Mouse (Mus musculus) adipocyte (in vitro differentiated cells): ENCODE data around the gene Pde8a.

ENCODE experiments used
- DNase-seq: peaks from one replicate; pipeline ENCODE4 v3.0.0-alpha.2; 2016; ENCODE audit warnings: low spot score

Gene Pde8a

DNA sequence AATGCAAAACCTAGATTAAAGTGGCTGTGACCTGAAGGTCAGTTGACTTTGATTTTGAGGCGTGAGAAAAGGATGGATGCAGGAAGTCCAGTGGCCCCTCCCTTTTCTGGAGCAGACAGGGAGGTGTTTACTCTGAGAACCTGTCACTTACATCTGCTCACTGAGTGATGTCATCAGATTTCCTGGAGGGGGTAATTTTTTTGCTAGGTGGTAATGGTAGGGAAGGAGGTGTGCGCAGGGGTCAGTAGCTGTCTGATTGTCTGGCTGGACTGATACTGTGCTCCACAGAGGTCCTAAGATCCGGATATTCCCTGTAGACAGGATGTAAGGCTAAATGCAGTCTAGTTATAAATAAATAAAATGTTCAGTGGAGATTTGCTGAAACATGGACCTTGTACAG, 59.5 kb downstream of the Pde8a start:
- DNase-seq = no peak

DNA sequence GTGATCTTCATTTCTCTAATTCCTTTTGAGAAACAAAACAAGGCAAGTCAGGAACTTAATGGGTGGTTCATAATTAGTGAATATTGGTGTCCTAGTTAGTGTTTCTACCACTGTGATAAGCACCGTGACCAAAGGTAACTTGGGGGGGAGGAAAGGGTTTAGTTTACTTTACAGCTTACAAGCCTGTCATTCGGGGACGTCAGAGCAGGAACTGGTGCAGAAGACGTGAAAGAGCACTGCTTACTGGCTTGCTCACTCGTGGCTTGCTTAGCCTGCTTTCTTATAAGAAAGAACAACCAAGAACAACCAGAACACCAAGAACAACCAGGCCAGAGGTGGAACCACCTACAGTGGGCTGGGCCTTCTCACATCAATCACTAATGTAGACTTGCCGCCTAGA, 65.6 kb downstream of the Pde8a start:
- DNase-seq = no peak

DNA sequence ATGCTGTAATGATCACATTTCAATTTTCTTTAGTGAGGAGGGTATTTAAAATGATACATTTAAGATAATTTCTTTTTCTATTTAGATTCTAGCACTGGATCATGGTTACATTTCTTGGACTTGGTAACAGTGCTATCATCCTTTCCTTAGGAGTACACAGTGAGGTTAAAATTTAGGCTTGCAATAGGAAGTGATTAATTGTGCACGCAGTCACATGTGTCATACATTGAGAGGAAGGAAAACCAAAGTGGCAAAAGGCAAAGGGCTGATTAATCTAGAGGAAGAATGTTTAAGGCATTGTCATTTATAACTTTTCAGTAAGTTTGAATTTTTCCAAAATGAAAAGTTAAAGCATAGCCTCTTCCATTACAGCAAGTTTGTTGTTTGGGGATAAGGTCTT, 67.8 kb downstream of the Pde8a start:
- no peak for DNase-seq

DNA sequence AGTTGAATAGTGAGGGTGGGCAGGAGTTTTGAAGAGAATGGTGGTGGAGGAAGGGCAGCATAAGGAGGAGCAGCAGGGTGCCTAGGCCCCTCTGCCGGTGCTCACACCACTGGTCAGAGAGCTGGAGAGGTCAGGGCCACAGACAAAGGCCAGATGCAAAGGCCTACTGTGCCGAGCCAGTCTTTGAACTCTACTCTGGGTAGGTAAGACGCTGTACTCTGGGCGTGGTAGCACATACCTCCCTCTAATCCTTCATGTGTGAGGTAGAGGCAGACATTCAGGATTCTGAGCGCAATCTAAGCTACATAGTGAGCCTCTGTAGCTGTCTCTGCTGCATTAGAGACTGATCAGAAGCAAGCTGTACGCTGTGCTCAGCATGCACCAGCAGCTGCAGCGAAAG, 73.1 kb downstream of the Pde8a start:
- DNase-seq = no peak

DNA sequence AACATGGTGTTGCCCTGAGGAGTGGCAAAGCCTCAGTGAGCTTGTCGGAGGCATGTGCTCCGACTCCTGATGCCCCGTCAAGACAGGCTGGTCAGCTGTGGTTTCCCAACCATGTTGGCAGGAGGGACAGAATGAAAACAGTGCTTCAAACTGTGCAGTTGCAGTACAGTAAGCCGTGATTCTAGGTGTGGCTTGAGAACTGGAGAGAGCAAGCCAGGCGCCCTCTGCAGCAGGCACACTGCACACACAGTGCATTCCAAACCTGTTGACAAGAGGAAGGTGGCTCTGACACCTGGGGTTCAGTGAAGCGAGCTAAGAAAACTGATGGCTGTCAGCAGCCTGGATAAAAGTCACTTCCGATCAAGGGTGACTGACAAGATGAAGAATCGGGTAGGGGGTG, 73.5 kb downstream of the Pde8a start:
- DNase-seq = peak; percentile 5

DNA sequence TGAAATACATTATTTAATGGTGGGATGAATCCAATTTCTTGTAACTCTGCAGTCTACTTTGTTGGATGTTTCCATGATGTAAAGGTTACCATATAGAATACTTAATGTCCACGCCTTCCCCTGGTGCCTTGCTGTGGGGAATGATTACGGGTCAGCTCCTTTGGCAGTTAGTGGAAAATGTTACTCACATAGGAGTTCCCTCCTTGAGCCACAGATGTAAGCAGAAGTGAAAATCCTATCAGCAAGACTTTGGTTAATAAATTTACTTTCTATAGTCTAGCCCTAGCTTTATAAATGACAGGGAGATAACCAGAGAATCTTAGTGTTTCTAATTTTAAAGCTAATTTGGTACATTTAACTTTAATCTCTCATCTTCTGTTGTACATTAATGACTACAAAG, 81.8 kb downstream of the Pde8a start:
- DNase-seq = no peak

DNA sequence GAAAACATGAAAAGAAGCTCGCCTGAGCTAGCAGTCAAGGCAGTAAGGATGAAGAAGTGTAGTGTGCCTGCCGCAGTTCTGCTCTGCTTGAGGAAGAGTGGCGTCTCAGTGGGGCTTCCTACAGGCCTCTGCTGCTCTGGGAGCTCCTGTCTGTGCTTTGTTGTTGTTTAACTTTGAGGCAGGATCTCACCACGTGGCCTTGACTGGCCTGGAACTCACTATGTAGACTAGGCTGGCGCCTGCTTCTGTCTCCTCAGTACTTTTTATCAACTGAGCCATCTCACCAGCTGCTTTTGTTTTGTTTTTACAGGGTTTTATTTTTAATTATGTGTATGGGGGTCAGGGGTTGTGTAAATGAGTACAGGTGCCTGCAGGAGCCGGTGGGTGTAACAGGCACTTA, 84.8 kb downstream of the Pde8a start:
- DNase-seq = no peak

DNA sequence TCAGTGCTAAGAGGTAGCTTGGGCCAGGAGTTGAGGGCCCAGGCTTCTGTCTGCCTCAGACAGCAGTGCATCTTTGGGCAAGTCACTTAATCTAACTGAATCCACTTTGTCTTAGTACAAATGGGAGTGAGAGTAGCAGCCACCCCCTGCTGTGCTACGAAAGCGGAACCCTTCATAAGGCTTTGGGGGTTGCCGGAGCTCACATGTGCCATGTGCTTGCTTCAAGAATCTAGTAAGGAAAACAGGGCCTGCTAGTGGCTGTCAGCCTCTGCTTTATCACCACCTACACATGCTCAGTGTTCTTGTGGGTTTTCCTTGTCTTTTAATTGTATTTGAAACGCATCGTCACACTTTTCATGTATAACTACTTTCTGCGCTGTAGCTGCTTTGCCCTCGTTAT, 87.9 kb downstream of the Pde8a start:
- no peak for DNase-seq

DNA sequence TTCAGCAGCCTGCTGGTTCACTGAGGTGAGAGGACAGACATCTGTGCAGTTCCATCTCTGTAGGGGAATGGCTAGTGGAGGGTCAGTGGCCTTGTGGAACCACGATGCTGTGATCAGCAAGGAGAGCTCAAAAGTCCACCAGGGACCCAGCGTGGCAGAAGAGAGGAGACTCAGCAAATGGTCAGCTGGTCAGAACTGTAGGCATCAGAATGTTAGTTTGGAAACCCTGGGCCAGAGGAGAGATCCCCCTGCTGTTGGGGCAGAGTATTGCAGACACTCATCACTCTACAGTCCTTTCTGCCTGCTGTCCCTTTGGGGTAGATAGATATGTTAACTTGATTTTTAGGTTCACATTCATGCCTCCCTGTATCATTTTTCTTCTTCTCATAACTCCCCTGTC, 90.3 kb downstream of the Pde8a start:
- DNase-seq = peak; percentile 21

DNA sequence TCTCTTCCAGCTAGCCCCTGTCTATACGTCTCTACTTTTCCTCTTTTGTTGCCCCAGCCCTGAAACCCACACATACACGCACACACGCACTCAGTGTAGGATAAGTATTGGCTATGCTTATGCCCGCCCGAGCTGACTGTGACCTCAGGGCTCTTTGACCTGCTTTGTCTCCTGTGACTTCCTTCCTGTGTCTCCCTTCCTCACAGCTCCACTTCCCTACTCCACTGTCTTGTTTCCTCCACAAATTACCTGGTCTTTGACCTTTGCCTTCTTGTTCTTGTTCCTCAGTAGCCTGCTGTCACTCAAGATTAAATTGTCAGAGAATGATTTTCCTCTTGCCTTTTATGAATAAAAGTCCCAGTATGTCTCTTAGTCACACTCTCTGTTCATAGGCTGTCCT, 90.7 kb downstream of the Pde8a start:
- no peak for DNase-seq

DNA sequence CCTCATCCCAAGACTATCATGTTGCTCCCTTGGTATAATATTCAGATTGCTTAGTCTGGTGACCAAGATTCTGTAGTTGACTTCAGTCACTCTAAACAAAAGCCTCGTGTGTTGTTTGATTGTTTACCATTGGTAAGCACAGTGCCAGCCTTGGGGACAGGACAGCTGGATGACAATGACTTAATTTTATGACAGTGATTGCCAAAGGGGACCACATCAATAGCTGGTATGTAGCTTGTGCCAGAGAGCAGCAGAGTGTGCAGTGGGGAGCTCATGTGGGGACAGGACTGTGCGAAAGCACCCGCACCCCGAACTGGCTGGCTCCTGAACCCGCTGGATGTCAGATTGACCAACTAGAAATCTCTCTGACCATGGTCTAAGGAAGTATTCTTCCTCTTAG, 91.3 kb downstream of the Pde8a start:
- DNase-seq = no peak

DNA sequence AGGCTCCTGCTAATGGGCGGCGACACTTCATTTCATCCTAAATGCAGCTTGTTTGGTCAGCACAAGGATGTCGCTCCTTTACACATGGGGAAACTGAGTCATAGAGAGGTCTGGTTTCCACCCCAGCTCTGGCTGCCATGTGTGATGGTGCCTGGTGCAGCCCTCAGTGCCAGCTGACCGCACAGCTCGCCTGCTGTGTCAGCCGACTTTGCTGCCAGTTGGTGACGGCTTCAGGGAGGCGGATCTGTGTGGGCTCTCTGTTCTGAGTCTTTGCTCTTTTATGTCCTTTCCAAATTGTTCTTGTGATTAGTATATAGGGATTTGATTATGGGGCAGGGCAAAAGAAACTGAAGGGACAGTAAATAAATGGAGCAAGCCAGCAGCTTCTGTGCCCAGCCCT, 94.3 kb downstream of the Pde8a start:
- DNase-seq = no peak

DNA sequence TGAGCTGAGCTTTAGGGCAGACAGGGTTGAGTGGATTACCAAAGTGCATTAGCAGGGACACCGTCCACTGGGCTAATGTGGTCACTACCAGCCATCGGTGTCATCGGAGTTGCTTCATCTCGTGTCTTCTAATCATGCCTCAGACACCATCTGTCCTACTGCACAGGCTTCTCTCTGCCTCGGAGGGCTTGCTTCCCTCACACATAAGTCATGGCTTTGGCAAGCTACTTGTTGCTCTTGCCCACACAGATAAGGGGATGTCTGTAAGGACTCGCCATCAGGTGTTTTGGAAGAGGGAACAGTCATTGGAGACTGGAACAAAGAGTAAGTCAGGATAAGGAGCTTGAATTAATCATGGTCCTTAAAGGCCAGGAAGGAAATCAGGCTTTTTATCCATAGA, 95.9 kb downstream of the Pde8a start:
- no peak for DNase-seq

DNA sequence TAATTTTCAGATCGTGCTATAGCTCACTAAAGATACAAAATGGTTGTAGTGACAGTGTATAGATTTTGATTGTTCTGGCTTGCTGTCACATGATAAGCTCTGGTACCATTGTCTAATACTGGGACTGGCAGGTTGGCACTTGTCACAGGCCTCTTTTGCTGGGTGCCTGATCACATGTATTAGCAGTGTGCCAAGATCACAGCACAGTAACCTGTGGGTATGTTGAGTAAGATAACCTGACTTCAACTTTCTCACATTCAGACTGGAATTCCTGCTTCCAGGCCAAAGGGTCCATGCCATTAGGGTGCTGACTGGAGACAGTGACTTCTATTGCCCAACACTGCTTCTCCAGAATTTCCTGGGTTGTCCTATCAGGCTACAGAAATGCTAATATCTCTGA, 97.7 kb downstream of the Pde8a start:
- DNase-seq = peak; percentile 27

DNA sequence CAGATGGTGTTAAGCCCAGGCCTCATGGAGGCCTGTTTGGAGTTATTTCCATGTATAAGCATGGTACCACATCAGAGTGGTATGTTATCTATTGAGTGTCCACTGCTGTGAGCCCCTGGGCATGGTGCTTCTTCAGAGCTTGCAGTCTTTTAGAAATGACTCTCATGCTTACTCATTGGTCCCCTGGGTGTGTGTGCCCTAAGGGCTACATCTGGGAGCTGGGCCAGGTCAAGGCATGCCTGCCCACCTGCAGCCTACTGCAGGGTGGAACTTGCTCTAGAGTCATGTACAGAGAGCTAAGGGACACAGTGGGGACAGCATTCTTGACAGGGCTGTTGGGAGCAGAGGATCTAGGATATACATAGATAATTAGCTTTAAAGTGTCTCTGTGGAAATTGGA, 98.2 kb downstream of the Pde8a start:
- DNase-seq = no peak

DNA sequence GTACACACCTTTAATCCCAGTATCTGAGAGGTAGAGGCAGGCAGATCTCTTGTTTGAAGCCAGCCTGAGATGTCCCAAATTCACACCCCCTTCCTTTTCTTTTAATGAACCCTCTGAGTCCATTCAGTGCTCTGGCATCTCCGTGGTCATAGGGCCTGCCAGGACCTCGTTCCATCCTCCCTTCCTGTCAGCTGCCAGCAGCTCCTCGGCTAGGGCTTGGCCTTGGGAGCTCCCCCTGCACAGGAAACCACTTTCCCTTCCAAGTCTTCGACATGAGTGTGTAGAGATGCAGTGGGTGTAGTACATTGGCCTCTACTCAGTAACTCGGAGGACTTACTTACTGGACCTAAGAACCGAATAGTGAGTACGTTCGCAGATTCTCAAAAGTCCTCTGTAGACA, 102.2 kb downstream of the Pde8a start:
- DNase-seq = no peak

DNA sequence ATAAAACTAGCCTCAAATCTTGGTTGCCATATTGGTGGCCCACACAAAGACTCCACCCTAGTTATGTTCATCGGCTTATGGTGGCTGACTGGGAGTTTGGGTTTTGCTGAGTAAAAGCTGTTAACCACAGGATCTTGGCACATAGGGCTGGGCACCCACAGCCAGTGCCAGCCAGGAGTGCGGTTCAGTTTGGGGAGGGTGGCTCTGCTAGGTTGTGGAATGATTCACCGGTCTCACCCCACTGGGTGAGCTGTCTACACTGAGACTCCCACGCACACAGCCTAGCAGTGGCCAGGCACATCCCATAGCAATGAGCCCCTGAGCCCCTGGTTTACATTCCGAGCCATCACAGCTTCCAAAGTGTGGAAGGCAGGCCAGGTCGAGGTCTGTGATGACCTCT, 106.4 kb downstream of the Pde8a start:
- no peak for DNase-seq

DNA sequence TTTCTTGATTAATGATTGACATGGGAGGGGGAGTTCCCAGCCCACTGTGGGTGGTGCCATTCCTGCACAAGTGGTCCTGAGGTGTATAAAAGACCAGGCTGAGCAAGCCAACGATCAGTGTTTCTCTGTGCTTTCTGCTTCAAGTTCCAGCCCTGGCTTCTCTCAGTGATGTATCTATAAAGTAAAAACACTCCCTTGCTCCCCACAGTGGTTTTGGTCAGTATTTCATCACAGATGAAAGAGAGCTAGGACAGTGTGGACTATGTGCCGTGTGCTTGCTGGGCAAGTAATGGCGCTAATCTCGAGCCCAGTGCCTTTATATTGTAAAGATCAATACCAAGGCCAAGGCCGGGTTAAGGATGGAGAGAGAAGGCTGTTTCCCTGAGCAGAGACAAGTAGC, 108.4 kb downstream of the Pde8a start:
- DNase-seq = peak; percentile 34

DNA sequence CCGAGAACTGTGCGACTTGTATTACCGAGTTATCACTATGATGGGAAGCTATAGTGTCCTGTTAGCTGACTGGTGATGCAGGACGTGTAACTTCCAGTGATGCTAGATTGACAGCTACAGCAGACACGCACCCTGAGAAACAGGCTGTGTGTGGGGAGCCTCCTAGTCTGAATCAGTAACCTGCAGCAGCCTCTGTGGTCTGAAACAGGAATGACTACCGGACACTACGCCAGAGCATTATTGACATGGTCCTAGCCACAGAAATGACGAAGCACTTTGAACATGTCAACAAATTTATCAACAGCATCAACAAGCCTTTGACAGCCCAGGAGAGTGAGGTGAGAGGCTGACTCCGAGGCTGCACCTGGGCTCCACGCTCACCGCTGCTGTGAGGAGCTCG, 112.6 kb downstream of the Pde8a start:
- no peak for DNase-seq

DNA sequence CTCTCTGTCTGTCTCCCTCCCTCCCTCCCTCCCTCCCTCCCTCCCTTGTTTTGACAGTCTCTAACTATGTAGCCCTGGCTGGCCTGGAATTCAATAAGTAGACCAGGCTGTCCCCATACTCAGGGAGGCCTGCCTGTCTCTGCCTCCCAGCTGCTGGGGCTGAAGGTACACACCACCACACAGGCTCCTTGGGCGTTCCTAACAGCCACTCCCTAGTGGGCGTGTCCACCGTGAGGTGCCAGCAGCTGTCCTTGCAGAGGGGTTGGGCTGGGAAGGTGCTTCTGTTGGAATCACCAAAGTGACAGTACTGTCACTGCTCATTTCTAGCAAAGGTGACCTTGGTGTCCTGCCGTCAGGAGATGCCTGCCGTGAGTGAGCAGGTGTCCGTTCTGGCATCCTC, 113.5 kb downstream of the Pde8a start:
- DNase-seq = no peak

DNA sequence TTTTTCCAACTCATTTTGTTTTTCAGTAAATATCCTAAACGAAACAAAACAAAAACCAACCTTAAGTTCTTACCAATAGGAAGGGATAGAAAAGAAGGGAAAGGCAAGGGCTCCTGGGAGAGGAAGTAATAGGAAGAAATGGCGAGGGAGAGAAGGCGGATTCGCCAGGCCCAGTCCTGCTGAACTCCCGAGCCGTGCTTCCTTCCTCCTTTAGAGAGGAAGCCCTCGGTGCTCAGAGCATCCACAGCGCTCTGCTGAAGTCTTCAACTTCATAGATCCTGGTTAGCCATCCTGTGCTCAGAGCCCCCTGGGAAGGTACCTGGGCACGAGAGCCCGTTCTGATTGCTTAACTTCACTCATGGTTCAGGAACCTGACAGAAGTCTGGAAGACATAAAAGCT, 114.3 kb downstream of the Pde8a start:
- DNase-seq = no peak

DNA sequence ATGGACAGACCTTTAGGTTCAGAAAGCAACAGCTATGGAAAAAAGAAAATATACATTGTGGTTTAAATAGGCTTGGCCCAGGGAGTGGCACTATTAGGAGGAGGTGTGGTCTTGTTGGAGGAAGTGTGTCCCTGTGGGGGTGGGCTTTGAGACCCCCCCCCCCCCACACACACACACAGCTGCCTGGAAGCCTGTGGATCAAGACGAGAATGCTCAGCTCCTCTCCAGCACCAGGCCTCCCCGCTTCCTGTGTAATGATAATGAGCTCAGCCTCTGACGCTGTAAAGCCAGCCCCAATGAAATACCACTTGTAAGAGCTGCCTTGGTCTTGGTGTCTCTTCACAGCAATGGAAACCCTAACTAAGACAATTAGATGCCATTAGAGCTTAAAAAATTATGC, 117.4 kb downstream of the Pde8a start:
- DNase-seq = no peak

DNA sequence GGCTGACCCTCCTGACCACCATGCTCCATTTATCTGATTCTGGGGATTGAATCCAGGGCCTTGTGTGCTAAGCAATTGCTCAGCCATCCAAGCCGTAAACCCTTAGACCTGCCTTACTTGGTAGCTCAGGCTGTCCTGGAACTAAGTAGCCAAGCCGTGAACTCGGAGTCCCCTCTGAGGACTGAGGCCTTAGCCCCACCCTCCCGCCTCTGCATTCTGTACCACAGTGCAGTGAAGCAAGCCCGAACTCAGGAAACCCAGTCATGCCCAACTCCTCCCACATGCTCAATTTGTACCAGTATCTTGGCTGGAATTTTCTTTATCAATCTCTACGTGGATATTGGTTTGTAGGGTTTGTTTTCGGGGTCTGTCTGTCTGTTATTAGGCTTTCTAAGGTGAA, 118.5 kb downstream of the Pde8a start:
- DNase-seq = no peak

DNA sequence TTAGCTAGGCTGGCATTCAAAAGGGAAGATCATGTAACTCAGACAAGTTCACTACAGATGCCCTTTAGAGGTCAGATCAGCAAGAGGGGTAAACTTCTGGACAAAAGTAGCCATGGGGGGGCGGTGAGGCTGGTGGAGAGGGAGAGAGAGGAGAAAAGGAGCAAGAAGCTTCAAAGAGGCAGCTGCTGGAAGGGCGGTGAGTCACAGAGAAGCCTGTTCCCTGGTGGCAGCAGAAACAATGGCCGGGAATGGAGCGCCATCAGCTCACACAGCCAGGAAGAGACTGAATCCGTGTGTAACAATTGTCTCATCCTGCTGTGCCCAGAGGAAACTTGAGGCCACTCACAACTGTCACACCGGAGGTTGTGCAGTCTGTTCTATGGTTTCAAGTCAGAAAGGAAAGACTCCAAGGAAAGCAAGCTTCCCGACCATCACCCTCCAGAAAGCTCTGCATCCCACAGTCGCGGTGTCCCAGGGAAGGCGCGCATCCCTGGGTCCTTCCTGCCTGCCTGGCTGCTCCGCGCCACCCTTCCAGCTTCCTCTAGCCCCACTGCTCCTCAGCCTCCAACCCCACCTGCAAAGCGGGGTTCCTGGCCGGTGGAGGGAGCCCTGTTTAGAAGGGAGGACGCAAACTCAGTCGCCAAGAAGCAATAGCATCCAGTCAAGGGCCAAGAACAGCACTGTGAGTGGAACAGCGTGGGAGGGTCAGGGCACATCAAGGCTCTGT, 122.5 kb downstream of the Pde8a start:
- no peak for DNase-seq

DNA sequence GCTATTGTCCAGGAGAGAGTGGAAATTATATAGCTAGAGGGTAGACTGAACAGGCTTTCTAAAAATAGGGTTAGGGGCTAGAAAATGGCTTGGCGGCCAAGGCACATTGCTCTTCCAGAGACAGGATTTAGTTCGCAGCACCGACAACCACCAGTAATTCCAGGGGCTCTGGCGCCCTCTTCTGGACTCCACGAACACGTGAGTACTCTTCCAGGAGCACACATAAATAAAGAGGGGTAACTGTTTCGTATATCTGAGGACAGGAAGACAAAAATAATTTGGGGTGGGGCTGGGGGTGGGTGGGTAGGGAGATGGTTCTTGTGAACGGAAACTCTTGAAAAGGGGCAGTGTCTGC, 123.0 kb downstream of the Pde8a start:
- DNase-seq = peak; percentile 60
